Mouse (Mus musculus) midbrain, embryonic 13.5 days (tissue): ENCODE measurements around the gene Pafah1b3. TPM values are rescaled to one million over a fixed set of nuclear protein-coding genes. Genes with fewer than 3 reads are reported as not detected.

Experiments
- polyA plus RNA-seq: library from polyadenylated mRNA; unstranded; fragments of >200 nt; fragmentation: Nextera tagmentation; extraction: Ambion mirVana; gene quantifications from 2 replicates; pipeline ENCODE4 v1.2.1, GENCODE M21; 2015

Pafah1b3 gene
- polyA plus RNA-seq, 1 experiment from 2014 or later = 668 TPM

Other genes starting within 250 kb of the Pafah1b3 start
- 14.0 and 19.4 TPM in 2 replicates for gene Grik5, start 225.6 kb downstream of the Pafah1b3 start, polyA plus RNA-seq
- 36.1 and 36.4 TPM in 2 replicates for gene Zfp574, start 225.4 kb downstream of the Pafah1b3 start, polyA plus RNA-seq
- 56.2 and 62.0 TPM in 2 replicates for gene Pou2f2, start 118.3 kb downstream of the Pafah1b3 start, polyA plus RNA-seq
- gene Dedd2, start 77.4 kb downstream of the Pafah1b3 start, polyA plus RNA-seq = 12.5 and 13.3 TPM in 2 replicates
- gene Zfp526, start 76.6 kb downstream of the Pafah1b3 start, polyA plus RNA-seq = 2.2 and 2.6 TPM in 2 replicates
- 13.7 and 15.9 TPM in 2 replicates for gene Gsk3a, start 60.1 kb downstream of the Pafah1b3 start, polyA plus RNA-seq
- 4.4 and 5.7 TPM in 2 replicates for gene Erf, start 47.2 kb downstream of the Pafah1b3 start, polyA plus RNA-seq
- 37.6 and 44.2 TPM in 2 replicates for gene Cic, start 30.3 kb downstream of the Pafah1b3 start, polyA plus RNA-seq
- gene Prr19, start 3.4 kb upstream of the Pafah1b3 start, polyA plus RNA-seq = 2.1 and 3.1 TPM in 2 replicates
- gene Tmem145, start 8.1 kb upstream of the Pafah1b3 start, polyA plus RNA-seq = 41.1 and 47.1 TPM in 2 replicates
- 18.9 and 19.8 TPM in 2 replicates for gene Megf8, start 19.2 kb upstream of the Pafah1b3 start, polyA plus RNA-seq
- 0.32 TPM in 1 of 2 replicates, not detected in the other for gene Cnfn, start 71.7 kb upstream of the Pafah1b3 start, polyA plus RNA-seq
- 8.4 and 9.9 TPM in 2 replicates for gene Lipe, start 100.7 kb upstream of the Pafah1b3 start, polyA plus RNA-seq
- 0.51 and 0.73 TPM in 2 replicates for gene Cxcl17, start 114.9 kb upstream of the Pafah1b3 start, polyA plus RNA-seq
- gene Ceacam1, start 179.6 kb upstream of the Pafah1b3 start, polyA plus RNA-seq = 0.34 and 0.43 TPM in 2 replicates
- not detected in 2 replicates for gene Ceacam2, start 241.9 kb upstream of the Pafah1b3 start, polyA plus RNA-seq